Mouse (Mus musculus): Measurements from ENCODE around the gene Akap1.

The Akap1 gene

DNA sequence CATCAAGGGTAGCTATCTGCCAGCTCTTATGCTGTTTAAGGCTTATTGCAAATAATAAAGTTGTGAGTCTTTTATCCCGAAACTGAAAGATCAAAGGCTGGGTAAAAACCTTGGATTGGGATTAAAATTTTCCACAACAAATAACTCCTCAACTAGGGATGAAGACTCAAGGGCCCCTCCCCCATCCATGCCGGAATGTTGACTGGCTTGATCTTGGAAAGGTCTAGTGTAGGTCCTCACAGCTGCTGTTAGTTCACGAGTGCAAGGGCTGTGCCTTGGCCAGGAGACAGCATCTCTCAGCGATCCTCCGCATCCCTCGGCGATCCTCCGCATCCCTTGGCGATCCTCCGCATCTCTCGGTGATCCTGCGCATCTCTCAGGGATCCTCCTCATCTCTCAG lies 13.6 kb upstream of the Akap1 start:
- no peak for DNase-seq (ENCODE audit: low spot score)

DNA sequence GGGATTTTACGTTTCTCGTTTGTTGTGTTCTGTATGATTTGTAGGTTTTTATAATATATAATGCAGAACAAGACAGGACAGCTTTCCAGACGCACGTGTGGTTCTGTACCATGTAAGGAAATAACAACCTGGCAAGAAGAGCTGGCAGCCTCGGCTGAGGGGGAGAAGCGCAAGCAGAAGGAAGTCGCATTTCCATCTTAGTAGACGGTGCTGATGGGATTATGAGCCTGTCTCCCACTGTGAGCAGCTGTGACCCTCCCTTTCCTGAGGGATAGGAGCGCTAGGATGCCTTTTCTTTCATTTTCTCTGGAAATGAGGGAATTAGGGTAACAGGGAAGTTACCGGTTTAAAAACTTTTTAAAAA lies 9.3 kb upstream of the Akap1 start:
- DNase-seq (ENCODE audit: low spot score): no peak

DNA sequence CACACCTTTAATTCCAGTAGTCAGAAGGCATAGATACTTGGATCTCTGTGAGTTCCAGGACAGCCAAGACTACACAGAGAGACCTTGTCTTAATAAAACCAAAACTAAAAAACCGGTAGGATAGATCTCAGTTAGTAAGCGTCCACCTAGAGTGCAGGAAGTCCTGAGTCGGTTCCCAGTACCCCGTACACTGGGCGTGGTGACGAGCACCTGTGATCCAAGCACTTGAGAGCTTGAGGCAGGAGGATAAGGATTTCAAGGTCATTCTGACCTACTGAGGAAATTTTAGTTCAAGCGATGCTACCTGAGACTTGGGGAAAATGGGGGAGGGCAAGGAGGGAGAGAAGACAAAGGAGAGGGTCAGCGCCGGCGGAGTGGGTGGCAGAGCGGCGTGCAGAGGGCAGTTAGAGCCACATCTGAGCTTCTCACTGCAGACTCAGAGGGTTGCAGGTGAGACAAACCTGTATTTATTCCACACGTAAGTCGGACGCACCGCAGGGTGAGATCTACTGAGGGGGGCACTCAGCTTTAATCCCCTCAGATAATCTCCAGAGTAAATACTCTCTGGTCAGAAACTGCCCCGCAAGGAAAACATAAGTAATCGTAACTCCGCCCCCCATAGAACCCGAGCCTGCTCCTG lies 8.8 kb upstream of the Akap1 start:
- DNase-seq (ENCODE audit: low spot score): no peak

DNA sequence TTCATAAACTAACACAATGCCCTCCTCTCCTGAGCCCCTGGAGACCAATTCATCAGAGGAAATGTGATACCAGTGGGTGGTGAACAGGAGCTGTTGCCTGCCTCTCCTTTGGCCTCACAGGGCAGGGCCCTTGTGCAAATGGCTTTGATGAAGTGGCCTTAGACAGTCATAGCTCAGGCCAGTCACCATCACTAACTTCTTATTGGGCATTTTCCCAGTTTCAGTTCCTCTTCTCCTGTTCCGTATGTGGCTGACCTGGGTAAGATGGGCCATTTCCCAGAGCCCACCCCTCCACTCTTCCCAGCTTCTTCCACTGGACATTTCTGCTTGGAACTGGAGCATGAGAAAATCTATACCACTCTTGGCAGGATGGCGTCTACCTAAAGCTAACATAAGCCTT lies 5.1 kb upstream of the Akap1 start:
- DNase-seq (ENCODE audit: low spot score): no peak

DNA sequence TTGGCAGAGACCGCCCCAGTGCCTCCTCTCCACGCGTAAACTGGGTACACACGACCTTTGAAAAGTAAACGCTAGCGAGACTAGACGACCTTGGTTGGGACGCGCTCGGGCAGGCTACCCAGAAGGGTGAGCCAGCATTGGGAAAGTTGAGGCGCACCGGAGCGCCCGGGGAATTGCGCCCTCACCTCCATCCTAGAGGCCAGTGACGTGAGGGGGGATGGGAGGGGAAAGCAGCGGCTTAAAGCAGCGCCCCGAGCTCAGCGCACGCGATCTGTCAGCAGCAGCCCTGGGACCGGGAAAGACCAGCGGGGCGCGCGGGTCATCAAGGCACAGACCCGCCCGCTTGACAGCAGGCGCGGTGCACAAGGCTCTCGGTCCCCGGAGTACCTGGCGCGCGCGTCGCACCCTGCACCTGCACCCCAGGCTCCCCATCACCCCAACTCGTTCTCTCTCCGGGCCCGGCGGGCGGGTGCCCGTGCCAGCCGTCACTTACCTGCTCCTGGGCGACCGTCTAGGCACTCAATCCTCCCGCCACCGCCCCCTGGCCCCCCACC lies 405 bp downstream of the Akap1 start:
- no peak for DNase-seq (ENCODE audit: low spot score)

DNA sequence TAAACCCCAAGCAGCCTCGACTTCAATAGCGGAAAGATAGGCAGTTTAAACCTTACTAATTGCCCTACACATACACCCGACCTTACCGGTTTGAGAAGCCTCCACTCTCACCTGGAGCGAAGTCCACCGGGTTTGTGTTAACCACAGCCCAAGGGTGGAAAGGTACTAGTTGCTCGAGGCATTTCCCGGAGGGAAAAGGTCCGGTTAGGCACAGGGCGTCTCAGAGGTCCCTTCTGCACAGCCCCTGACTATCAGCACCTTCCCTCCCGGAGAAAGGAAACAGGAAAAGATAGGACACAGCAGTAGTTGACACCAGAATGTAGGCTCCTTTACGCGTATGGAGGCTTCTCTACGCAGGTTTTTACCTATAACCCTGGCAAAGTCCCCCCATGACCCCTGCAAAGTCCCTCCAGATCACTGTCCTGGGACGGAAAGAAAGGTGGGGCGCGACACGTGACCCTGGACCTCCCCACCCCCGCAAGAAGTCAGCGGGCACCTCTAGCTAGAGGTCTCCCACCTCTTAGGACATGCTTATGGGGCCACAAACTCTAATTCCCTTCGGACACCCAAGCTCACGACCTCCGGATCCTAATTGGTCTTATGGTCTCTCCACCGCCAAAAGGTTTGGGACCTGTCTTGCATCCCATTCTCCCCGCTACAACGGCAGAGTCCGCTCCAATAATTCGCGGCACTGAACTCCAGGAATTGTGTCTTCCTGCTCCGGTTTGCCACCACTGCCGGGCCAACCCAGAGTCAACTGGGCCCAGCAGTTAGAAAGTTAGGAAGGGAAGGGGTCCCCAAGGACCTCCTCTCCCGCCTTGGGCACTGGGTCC lies 1.1 kb downstream of the Akap1 start:
- no peak for DNase-seq (ENCODE audit: low spot score)

DNA sequence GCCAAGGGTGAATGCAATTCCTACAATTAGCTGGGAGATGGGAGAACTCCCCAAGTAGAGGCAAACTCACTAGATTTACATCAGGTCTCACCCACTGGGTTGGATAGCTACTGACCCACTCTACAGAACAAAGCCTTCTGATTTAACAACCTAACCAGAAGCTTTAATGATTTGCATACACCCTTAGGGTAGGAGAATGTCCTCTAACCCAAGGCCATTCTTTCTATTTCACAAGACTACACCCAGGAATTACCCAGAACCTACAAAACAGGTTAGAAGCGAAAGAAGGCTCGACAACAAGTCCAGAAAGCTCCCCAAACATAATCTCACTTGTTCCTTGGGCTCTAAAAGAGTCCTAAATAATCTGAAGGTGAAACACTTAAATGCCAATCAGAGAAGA lies 2.0 kb downstream of the Akap1 start:
- no peak for DNase-seq (ENCODE audit: low spot score)

DNA sequence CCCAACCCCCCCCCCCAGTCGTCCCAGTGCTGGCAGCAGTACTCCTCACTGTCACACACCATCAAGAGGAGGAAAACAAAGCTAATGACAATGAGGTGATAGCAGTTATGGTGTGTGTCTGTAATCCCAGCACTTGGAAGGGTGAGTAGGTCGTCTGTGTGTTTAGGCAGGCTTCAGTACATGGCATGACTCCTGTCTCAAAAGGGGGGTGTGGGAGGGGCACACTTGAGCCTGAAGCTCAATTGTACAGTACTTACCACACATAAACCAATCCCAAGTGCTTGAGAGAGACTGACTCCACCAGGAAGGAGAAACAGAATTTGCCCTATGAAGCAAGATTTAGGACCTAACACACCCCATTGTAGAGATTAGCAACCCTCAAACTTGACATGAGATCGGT lies 3.3 kb downstream of the Akap1 start:
- DNase-seq (ENCODE audit: low spot score): no peak

DNA sequence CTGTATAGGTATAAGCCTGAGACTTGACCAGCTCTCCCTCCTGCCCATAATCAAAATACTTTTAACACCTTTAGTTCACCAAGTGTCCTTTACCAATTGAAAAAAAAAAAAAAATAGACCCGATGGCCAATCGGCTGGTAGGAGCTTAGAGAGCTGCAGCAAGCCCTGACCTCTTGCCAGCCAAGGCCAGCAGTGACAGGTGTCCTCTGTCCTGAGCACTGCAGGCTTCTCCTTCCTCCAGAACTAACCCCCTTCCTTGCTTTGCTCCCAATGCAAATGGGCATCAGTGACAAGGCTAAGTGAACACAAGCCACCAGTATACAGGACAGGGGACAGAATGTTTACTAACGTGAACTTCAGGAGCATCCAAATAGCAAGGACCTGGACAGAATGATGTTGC lies 3.7 kb downstream of the Akap1 start:
- DNase-seq (ENCODE audit: low spot score): no peak

DNA sequence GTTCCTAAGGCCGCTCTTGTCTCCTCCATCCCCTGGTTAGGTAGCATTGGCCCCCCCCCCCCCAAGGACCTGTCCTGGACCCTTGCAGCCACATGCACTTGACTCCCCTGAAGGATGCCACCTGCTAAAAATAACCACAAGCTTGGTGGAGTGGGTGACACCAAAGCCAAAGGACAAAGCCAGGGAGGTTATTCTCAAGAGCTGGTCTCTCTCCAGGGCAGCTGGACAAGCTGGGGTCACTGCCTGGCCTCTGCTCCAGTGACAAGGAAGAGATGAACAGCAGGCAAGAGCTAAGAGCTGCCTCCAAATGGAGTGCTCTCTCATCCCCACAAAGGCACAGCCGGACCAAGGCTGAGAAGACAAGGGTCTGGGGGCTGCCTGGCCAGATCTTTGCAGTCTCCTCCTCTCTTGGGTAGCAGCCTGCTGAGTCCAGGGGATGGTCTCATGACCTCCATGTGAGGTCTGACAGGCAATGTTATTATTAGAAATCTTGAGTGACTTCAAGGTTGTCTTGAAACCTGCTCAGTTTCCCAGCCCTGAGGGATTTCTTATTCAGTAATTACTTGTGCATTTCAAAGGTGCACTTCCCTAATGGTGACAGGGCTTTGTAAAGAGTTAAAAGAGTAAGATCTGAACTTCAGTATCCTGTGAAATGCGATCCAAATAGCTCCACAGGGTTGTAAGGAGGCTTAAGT lies 6.9 kb downstream of the Akap1 start:
- DNase-seq (ENCODE audit: low spot score): no peak

DNA sequence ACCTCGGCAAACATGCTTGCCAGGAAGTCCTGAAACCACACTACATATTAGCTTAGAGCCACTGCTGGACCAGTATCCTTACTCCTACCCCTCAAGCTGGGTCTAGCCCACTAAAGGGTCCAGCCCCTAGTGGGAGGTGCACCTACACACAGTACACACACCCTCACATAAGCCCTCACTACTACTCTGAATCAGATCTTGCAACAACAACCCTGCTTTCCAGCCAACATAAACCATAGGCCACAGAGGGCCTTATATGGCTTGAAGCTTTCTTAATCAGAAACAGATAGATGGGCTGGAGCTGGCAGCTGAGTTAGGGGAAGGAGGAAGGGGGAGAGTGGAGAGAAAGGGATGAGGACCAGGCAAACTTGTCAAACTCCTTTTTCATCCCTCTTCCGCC lies 8.0 kb downstream of the Akap1 start:
- DNase-seq (ENCODE audit: low spot score): no peak

DNA sequence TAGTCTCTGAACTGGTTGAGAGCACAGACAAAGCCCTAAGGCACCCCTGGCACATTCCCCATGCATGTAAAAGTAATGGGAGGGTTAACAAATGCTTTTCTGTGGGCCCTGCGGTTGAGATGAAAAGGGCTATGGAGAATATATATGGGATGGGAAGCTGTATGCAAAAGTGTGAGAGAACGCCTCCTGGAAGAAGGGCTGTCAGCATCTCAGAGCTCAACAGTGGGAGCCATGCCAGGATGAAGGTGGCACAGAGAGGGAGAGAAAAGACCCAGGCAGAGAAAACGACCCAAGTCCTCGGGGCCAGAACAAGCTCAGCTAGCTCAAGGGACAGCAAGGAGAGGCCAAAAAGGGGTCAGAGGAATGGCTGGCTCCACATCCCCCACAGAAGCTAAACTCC lies 8.6 kb downstream of the Akap1 start:
- no peak for DNase-seq (ENCODE audit: low spot score)

DNA sequence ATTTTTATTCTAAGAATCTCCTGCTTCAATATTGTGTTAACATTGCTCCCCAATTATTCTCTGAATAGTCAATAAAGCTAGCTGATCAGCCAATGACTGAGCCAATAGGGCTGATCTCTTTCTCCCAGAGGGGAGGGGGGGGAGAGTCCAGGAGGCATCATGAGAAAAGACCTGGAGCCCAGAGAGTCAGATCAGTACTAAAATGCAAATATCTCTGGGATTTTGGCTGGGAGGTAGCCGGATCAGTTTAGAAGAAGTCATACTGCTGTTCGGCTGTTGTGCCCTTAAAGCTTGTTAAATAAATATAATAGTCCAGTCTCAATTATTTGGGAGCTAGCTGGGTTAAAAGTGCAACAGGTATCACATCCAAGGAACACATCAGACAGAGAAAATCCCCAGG lies 10.8 kb downstream of the Akap1 start:
- no peak for DNase-seq (ENCODE audit: low spot score)

DNA sequence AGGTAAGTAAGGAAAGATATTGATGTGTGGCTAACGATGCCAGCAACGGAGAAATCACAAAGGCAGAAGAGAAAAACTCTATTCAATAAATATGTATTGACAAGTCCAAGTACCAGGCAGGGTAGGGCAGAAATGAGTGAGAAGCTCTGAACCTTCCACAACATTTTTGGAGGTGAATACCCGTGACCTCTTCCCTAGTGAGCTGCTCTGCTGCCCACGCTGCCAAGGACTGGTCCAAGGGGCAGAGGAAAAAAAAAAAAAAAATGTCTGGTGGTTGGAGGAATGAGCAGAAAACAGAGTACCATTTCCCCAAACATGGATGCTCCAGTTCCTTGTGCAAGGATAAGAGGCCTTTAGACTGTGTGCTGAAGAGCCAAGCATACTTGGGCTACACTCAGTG lies 11.6 kb downstream of the Akap1 start:
- no peak for DNase-seq (ENCODE audit: low spot score)

DNA sequence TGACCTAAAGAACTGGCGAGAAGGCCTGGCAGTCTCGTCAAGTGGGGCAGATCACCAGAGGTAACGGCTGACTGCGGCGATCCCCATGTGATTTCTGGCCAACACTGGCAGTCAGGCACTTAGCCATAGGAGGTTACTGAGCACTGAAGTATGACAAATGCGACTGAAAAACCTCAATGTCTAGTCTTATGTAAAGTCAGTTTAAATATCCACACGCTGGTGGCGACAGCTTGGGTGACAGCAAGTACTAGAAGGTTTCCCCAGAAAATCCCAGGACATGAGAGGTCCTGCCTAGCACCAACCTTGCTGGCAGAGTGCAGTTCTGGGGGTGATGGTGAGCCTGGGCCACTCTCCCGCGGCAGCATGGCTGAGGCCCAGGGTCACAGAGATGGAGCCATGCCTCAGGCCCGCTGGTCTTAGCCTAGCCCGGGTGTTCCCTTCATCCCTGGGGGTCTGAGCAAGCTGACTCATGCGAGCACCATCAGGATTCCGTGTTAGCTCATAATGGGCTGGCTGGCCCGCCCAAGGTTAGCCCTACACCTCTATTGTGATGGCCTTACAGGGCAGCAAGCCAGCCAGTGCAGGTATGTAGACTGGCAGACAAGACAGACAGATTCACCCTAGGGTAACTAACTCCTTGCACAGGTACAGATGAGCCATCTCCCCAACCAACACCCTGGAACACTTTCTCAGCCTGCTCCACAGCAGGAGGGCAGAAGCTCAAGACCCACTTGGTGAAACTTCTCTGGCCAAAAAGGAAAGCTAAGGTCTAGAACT lies 13.1 kb downstream of the Akap1 start:
- DNase-seq (ENCODE audit: low spot score): no peak

DNA sequence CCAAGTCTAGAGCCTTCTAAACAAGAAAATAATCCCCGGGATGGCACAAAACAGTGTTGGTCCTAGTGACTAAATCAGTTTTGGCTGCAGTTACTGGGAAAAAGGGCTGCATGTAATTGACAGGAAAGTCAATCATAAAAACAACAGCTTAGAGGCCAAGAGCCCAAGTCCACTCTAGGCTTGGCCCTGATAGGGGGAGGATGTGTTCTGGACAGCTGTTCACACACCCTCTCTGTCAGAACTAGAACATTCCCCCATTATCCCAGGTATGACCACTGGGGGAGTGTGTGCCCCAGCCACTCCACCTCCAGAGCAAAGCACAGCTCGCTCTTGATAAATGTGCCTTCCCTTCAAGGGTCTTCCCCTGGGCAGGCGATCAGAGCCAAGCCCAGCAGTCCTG lies 14.7 kb downstream of the Akap1 start:
- DNase-seq (ENCODE audit: low spot score): no peak

DNA sequence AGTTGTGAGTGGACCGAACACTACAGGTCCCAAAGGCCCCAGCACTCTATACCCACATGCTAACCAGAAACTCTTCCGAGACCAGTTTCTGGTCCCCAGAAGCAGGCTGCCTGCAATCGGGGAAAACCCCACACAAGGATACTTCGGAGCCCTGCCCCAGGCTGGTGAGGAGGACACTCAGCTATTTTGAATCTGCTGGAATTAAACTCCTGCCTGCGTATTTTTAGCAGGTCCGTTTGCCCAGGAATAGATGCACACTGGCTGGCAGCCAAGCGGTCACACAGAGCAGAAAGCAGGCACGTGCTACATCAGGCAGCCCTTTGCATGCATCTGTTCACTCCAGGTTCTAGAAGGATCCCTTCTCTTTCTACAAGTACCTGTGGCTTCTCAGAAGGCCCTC lies 15.1 kb downstream of the Akap1 start:
- DNase-seq (ENCODE audit: low spot score): no peak

DNA sequence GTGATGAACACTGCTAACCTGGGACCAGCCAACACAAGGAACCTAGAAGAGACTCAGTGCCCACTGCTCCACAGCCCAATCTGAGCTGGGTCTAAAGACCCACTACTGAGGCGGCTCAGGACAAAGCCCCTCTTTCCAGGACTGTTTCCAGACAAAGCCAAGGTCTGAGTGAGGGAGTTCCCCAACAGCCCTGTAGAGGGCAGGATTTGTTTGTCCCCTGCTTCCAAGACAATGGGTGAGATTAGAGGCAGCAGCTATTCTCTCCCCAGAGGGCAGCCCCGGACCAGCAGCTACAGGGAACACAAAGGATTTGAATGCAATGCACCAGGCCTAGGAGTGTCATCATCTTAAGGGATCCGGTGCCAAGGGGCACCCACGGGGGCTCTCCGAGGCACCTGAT lies 15.8 kb downstream of the Akap1 start:
- no peak for DNase-seq (ENCODE audit: low spot score)

DNA sequence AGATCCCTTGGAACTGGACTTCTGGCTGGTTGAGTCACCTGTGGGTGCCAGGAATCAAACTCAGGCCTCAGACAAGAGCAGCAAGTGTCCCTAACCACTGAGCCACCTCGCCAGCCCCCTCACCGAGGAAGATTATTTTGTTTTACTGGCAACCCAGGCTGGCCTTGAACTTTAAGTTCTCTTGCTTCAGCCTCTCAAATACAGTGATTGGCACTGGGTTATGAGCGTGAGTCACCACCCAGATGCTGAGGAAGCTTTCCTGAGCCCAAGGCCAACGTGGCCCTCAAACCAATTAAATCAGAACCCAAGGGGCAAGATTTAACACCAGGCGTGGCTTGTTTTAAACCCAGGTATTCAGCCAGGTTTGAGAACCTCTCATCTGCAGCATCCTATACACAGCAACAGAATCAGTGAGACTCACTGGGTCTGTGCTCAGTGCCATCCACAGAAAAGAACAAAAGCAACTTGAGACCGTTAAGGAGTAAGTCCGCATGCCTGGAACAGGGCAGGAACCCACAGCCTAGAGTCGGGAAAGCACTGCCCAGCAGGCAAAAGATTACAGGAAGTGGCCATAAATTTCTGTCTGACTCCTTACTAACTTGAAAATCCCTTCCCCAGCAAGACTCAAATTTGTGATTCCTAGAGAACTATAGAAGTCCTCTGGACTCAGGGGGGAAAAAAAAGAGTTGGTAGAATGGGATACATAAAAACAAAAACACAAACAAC lies 16.9 kb downstream of the Akap1 start:
- DNase-seq (ENCODE audit: low spot score): no peak

DNA sequence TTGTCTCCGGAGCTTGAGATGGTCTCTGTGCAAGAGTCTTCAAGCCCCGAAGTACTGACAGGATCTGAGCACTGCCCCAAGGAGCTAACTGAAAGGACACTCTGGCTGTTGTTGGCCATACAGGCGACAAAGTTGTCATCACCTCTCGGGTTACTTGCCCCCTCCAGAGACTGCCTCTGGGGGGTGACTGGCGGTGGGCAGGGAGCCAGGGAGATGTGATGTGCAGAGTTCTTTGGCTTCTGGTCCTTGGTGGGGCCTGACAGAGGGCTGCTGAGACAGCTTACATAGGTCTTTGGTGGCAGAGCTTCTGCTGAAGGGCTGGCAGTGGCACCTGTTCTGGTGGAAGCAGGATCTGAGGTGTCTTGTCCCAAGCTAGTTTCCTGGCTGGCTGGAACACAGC lies 20.0 kb downstream of the Akap1 start:
- no peak for DNase-seq (ENCODE audit: low spot score)

DNA sequence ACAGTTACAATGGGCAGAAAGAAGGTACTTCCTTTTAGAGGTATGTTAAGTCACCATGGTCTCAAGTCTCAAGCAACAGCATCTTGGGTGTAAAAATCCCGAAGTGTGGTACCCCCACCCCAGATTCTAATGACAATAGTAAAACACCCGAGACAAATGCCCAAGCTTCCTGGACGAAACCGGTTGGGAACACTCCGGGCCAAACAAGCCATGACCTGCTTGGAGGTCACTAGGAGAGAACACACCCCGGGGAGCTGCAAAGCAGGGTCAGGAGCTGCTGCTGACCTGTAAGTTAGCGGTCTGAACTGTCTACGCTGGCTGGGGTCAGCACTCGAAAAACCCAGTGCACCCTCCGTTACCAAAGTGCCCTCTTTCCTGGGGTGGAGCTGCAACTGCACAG lies 21.1 kb downstream of the Akap1 start:
- DNase-seq (ENCODE audit: low spot score): no peak
